Mouse (Mus musculus) cerebellum, adult 9-11 months (tissue): ENCODE results near the gene Cyp46a1.

Experiments used
- DNase-seq: peaks from one replicate; pipeline ENCODE4 v3.0.0; 2022

Cyp46a1 gene

GRCm38 (mm10) chr12:108312432-108312851 lies 21.7 kb upstream of the Cyp46a1 start:
- DNase-seq, result no peak

- DNase-seq, result no peak
Observed at GRCm38 (mm10) chr12:108313244-108313772, 20.9 kb upstream of the Cyp46a1 start.

- DNase-seq, result no peak
Observed at GRCm38 (mm10) chr12:108315818-108316217, 18.4 kb upstream of the Cyp46a1 start.

- DNase-seq, result no peak
Observed at GRCm38 (mm10) chr12:108316655-108317054, 17.5 kb upstream of the Cyp46a1 start.

GRCm38 (mm10) chr12:108317201-108317738 lies 16.9 kb upstream of the Cyp46a1 start:
- no peak for DNase-seq

GRCm38 (mm10) chr12:108317826-108318430 lies 16.3 kb upstream of the Cyp46a1 start:
- DNase-seq, result no peak

GRCm38 (mm10) chr12:108318499-108318898 lies 15.7 kb upstream of the Cyp46a1 start:
- no peak for DNase-seq

- DNase-seq, result no peak
Observed at GRCm38 (mm10) chr12:108320096-108320495, 14.1 kb upstream of the Cyp46a1 start.

- no peak for DNase-seq
Observed at GRCm38 (mm10) chr12:108326401-108326800, 7.8 kb upstream of the Cyp46a1 start.

- no peak for DNase-seq
Observed at GRCm38 (mm10) chr12:108327889-108328491, 6.2 kb upstream of the Cyp46a1 start.

GRCm38 (mm10) chr12:108333056-108333455 lies 1.1 kb upstream of the Cyp46a1 start:
- peak; percentile 87 for DNase-seq

GRCm38 (mm10) chr12:108333481-108333882 lies 699 bp upstream of the Cyp46a1 start:
- DNase-seq, result no peak

GRCm38 (mm10) chr12:108334529-108334928 lies 348 bp downstream of the Cyp46a1 start:
- DNase-seq, result peak; percentile 67

GRCm38 (mm10) chr12:108338572-108339190 lies 4.5 kb downstream of the Cyp46a1 start:
- DNase-seq, result peak; percentile 53

GRCm38 (mm10) chr12:108348151-108348550 lies 14.0 kb downstream of the Cyp46a1 start:
- no peak for DNase-seq

- DNase-seq, result no peak
Observed at GRCm38 (mm10) chr12:108349026-108349425, 14.8 kb downstream of the Cyp46a1 start.

GRCm38 (mm10) chr12:108350931-108351330 lies 16.8 kb downstream of the Cyp46a1 start:
- no peak for DNase-seq

- DNase-seq, result peak; percentile 41
Observed at GRCm38 (mm10) chr12:108352371-108353136, 18.4 kb downstream of the Cyp46a1 start.

- DNase-seq, result peak; percentile 97
Observed at GRCm38 (mm10) chr12:108354284-108354683, 20.1 kb downstream of the Cyp46a1 start.

- peak; percentile 93 for DNase-seq
Observed at GRCm38 (mm10) chr12:108355271-108355670, 21.1 kb downstream of the Cyp46a1 start.

- DNase-seq, result peak; percentile 61
Observed at GRCm38 (mm10) chr12:108355986-108356385, 21.8 kb downstream of the Cyp46a1 start.

GRCm38 (mm10) chr12:108363796-108364195 lies 29.6 kb downstream of the Cyp46a1 start:
- DNase-seq, result peak; percentile 96

- peak; percentile 50 for DNase-seq
Observed at GRCm38 (mm10) chr12:108365340-108365739, 31.2 kb downstream of the Cyp46a1 start.
